Mouse (Mus musculus) thymus, postnatal 14 days (tissue): Measurements from ENCODE around the gene Stag1.

Experiments used
- DNase-seq: peaks from one replicate; pipeline ENCODE4 v3.0.0; 2021

The Stag1 gene

DNA sequence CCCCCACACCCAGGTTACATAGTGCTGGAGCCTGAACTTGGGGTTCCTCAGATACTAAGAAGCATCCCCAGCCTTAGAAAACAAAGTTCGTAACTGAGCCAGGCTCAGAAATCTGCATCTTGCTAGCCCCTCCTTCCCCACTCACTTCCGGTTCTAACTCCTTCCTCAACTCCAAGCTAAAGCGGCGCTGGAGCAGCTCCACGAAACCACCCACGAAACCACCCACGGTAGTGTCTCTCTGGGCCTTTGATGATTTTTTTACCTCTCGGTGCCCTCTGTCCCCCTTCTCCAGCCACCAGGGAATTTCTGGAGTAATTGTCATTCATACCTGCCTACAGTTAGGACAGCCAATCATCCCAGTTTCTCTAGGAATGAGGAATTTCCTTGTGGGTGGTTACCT lies at the start of gene Stag1:
Stag1 (plus strand) TSS at position 253 of the 400 bp plus-strand sequence.
- DNase-seq, result no peak

DNA sequence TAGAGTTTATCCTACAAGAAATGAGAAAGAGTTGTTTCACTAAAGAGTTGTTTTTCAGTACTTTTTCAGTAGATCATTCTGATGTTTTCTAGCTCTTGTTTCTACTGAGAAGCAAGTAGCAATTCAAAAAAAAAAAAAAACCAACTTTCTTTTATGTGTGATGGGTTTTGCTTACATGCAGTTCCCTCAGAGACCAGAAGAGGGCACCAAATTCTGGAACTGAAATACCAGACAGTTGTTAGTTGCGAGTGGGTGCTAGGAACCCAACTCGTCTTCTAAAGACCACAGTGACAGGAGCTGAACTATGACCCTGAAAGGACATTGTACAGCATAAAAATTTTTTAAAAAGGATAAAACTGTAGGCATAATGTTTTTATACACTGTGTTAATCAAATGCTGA lies 49.3 kb upstream of the Stag1 start:
- peak; percentile 56 for DNase-seq

DNA sequence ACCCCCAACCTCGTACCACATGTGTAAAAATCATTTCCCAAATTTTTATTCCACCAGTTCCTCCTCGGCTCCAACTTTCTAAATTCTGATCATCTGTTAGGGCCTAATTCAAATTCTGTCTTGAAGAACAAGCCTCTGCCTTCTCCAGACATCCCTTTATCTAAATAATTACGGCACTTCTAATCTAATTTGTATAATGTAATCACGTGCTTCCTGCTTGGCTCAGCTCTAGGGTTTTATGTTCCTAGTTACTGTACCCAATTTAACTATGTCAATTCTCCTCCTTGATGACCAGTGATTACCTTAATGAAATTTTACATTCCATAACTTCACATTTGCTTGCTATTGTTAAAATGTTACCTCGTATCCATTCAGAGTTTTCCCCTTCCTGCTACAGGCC lies 41.9 kb upstream of the Stag1 start:
- DNase-seq, result no peak

DNA sequence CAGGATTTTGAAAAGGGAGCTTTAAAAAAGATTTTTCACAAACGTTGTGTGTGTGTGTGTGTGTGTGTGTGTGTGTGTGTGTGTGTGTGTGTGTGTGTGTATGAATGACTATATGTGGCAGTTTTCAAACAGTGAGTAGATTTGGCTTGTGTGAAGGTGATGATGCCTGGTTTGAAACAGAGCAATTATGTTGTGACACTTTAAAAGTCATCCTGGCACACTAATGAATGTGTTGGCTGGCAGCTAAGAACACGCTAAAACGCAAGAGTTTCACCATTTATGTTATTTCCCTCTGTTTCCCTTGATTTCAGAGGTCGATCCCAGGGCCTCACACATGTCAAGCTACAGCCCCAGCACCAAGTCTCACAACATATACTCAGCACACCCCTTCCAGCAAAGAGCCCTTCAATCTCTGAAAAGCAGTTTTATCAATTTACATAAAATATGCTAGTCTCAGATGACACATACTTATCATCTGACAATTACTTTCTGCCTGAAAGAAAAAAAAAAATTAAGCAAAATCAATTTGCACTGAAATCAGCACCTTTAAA lies 39.5 kb upstream of the Stag1 start:
- DNase-seq, result no peak

DNA sequence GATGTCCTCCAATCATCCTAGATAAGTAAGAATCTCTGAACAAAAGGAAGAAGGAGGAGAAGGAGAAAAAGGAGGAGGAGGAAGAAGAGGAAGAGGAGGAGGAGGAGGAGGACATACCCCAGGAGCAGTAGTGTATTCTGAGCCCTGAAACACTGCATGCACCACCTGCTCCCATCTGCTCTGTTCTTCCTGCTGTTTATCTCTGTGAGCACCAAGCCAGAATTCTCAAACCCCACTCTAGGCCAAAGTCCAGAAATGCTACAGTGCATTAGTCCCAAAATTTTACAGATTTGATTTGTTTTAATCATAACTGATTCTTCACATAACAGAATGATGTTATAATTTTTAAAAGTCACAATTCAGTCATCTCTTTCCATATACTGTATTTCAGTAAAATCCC lies 38.6 kb upstream of the Stag1 start:
- DNase-seq, result no peak

DNA sequence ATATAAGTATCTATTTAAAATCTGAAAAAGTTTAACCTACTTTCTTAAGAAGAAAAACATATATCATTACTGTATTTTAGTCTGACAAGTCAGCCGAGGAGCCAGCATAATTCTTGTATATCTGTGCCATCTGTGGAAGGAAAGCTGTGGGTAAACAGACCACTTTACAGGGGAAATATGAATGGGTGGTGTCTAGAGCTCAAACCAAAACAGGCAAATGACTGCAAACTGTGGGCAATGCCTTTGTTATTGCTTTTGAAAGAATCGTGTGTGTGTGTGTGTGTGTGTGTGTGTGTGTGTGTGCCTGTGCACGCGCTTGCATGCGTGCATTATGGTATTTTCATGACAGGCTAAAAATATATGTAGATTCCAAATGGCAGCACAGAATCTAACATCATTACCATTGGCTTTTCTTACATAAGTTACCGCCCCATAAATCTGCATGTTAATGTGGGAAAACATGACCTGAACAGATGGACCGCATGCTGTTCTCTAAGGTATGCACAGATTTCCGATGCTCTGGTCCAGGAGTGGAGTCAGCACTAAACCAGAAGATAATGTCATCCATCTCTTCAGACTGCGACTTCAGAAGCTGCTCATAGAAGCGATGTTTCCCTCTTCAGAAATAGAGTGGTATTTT lies 37.2 kb upstream of the Stag1 start:
- no peak for DNase-seq

DNA sequence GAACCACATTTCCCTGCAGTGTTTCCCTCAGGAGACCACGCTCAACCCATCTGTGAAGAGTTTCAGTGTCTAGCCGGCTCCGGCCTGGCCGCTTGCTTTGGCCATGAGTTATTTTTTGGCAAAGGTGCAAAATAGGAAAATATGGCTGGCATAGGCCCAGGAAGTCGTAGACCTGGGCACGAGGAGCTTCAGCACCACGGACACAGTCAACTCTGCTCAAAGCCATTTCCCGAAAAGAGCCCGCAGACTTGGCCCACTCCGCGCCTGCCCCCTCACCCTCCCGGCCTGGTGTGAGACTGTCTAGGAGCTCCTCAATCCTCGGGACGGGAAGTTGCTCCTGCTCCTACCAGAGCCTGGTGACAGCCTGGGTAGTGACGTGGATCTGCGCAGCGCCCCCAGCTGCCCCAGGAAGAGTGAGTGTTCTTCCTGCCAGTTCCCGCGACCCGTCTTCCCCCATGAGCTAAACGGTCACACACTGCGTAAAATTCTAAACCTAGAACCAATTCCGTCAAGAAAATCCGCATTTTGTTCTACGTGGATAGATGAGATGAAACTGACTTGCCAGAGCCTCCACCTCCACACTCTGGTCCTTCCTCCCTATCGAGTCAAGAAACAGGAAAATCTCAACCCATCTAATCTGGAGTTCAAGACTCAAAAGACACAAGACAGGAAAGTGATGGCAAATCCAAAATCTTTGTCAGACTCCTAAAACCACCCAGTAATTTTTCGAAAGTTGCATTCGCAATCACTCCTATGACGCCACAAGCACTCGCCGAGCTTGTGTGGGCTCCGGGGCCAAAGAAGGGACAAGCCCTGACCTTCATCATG lies 27.6 kb upstream of the Stag1 start:
- peak; percentile 30 for DNase-seq

DNA sequence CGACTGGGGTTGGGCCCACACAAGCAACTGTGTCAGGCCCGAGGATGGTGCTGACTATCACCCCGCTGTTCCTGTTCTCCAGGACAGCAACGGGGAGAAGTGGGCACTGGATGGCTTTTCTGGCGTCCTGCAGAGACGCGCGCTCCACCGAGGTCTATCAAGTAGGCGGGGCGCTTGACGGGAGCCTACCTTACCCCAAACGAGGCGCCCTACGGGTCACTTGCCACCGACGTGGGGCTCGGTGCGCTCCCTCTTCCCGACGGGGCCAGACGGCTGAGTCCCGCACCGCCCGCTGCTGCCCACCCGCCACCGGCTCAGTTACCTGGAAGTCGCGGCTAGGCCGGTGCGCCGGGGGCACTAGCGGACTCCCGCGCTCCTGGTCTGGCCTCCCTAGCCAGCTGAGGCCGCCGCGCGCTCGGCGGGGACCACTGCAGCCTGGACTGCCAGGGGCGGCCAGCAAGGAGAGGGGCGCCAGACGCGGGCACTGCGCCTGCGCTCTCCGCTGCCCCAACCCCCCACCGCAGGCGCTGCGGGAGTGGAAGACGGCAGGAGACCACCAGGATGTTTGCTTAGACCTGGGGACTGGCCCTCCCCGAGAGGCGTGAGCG lies 26.9 kb upstream of the Stag1 start, which contains the start of gene Slc35g2:
Slc35g2 (minus strand) TSS at position 465 of the 608 bp plus-strand sequence.
- DNase-seq, result peak; percentile 7

DNA sequence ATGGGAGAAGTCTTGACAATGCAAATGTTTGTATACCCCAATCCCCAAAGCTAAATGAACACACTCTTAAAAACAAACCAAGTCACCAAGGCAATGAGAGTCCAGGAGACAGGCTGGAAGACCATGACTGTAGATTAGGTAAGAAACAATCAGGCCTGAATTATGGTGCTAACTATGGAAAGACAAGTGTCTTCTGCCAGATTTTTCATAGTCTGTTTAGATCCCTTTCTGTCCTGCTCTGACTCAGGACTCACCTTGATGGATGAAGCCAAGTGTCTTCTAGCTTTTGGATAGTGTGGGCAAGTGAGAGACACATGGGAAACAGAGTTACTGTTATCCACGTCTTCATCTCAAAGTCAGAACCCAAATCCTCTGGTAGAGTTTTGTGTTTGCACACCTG lies 26.1 kb upstream of the Stag1 start:
- no peak for DNase-seq

DNA sequence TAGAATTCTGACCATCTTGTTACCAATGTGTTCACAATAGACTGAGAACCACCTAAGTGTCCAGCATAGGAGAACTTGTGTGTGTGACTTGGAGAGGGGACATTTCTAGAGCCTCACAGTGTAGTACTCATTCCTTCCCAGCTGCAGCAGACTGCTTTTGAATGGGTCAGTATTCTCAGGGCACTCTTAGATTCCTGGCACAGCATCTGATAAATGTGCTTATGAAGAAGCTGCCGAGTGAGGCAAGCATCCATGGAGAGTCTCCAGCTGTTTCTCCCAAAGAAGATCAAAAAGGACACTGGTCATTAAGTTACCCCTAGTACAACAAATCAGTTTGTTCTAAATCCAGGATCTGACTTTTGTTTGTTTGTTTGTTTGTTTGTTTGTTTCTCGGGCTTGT lies 24.3 kb upstream of the Stag1 start:
- no peak for DNase-seq

DNA sequence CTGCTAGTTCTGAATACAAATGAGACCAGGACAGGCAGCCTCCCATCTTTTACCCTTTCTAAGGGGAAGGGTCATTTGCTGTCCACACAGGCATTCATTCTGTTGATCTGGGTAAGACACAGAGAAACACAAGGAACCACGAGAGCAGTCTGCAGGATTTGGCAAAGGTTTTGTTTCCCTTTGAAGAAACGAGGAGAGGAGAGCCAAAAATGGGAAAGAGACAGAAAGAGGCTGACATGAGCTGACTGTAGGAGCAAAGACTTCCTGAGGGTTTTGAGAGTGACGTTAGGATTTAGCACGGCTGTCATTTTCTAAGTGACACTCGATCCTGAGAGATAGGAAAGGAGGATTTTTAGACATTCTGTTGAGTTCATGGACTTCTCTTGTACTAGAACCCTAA lies 23.7 kb upstream of the Stag1 start:
- DNase-seq, result no peak

DNA sequence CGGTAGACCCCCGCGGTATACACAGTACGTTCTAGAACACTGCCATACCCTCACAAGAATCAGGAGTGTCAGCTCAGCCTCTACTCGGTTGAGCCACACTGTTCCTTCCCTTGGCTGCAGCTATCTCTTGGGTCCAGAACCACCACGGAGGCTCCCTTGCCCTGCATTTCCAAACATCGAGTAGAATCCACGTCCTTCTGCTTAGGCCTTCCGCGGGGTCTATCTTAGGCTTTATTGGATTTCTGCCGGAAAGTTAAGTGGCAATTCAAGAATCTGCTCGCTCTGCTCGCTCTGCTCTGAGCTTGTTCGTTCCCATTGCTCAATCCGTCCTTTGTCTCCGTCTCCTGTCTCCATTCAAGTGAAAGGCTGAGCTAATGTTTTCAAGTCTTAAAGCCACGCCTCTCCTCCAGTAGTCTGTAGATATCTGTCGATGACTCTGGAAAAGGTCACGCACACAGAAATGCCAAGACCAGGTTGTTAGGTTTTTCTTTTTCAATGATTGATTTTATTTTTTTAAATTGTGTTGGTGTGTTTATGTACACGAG lies 17.3 kb upstream of the Stag1 start:
- no peak for DNase-seq

DNA sequence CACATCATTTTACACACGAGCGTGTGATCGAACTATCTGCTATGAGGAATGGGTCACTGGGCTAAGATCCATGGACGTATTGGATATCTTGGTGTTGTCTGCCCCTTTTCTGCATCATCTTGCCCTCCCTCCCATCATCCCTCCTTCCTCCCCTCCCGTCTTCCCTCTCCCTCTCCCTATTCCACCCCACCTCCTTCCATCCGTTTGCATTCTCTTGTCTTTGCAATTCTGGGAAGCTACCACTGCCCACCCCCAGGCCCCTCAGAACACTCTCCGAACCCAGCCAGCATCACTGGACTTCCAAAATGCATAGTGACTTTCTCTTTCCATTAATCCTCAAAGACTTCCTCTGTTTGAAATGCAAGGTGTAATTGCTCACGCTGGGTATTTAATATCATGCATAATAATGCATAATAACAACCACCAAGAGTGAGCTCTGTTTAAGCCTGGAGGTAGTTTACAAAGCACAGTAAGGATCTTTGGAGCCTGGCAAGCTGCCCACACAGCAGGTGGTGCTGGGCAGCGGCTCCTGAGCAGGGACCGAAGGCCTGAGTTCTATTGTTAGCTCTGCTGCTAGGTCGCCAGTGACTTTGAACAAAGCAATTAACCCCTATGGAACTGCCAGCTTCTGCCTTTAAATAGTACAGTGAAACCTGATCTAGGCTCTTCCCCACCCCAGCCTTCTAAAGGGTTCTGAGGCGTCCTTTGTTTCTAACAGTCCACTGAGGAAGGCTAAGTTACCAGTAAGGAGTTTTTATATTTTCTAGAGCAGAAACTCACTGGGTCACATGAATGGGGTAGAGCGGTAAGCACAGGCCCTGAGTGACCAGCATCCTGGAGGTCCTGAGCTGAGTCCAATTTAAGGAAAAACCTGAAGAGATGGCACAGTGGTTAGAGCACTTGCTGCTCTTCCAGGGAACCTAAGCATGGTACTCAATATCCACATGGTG lies 15.8 kb upstream of the Stag1 start:
- no peak for DNase-seq

DNA sequence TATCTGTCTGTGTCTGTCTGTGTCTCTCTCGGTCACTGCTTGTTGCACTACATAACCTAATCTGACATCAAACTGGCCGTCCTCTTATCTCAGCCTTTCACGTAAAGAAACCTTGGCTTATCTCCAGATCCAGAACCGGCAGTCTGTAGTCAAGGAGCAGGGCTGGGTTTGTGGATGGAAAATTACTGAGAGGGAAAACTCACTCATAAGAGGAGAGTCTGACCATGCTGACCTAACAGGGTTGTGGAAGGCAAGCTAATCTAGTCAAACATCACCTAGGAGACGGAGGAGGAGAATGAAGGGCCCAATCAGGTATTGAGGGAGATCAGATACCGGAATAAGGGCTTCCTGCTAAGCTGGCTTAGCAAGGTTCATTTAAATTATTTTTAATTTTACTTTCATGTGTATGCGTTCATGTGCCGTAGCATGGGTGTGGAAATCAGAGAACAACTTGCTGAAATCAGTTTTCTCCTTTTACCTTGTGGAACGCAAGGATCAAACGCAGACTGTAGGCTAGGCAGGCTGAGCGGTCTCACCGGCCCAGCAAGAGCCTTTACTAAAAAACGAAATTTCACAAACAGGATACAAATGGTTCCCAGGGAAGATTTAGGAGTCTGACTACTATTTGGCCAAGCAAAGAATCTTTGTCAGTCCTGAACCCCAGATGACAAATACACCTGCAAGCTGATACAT lies 14.6 kb upstream of the Stag1 start:
- DNase-seq, result no peak

DNA sequence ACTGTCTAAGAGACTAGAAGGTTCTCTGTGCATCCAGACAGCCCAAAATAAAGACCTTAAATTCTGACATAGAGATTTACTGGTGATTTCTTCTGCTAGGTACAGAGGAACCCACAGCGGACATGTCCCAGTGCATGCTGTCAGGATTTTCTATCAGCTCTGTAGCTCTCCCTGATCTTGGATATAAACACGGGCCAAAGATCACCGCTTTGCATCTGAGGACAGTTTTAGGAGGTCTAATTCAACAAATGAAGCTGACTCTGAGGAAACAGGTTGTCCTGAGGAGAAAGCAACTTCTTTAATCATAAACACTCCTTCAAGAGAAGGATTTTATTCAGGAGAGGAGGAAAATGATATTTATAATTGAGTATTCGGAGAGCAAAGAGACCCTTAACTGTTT lies 13.6 kb upstream of the Stag1 start:
- no peak for DNase-seq

DNA sequence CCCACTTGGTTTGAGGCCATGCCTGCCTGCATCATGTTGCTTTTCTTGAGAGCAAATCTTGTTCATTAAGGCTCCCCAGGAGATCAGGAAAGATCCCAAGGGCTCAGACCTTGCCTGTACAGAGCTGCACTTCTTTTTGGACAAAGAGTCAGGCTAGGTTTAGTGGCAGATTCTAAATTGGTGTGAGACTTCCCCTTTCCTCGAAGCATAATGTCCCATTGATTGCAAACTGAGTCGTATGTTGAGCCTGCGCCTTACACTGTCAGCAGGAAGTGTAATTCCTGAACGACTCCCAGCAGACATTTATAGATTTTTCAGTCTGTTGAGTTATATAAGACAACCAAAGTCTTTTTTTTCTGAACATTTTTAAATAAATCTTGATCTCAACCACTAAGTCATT lies 7.1 kb upstream of the Stag1 start:
- no peak for DNase-seq

DNA sequence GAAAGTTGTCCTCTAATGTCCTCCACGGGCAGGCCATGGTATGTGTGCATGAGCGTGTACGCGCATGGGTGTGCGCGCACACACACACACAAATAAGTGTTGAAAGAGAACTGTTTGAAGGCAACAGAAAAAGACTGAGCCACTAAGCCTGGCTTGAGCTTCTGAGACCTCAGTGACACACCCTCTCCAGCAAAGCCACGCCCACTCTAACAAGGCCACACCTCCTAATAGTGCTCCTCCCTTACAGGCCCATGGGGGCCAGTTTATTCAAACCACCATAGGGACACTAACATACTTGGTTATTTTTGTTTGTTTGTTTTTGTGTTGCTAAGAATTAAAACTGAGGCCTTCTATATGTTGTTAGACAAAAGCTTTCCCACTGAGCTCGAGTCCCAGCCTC lies 1.3 kb upstream of the Stag1 start:
- DNase-seq, result no peak

DNA sequence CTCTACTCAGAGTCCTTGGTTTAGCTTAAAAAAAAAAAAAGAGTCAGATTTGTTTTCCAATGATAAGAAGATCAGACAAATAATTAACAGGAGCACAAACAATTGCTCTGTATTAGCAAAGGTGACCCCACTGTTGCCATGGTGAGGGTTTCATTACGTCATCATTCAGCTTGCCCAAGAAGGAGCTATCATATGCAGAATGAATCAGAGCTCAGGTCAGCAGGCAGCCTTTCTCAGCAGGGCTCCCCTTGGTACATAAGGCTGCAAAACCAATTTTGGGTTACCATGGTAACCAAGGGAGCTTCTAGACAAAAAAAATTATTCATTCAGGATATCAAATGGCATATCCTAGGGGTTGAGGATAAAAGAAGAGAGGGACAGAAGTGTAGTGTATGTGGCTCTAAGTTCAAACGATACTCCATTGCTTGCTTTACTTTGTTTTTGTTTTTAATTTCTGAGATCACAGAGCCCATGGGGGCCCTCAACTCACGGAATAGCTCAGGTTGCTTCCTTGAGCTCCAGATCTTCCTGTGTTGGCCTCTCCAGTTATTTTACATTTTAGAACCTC lies 2.2 kb downstream of the Stag1 start:
- no peak for DNase-seq

DNA sequence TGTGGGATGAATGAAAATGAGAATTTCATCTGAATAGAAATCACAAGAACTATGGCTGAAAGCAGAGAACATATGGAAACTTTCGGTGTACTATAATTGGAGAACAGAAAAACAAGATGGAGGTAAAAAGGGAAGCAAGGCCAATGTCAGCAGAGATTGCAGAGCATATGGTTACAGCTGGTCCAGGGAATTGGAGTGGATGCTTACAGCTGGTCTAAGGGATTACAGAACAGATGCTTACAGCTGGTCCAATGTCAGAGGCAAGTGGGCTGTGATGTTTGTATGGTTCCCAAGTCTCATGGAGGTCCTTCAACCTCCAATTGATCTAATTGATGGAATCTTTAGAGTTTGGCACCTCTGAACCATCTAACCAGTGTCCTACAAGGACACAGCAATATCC lies 4.5 kb downstream of the Stag1 start:
- DNase-seq, result no peak

DNA sequence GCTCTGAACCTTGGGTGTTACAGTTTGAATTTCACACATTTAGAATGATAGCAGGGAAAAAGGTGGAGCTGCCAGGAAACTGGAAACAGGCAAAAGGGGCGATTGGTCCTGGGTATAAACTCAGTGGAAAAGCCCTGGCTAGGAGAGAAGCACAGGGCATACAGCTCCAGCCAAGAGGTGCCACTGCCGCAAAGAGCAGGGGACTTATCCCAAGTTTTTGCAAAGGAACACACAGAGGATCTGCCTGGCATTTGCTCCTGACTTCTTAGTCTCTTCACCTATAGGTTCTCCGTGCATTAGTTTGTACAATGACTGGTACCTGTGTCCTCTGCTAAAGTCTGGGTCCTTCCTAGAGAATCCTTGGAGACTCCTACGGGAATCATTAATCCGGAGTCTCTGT lies 5.6 kb downstream of the Stag1 start:
- DNase-seq, result no peak

DNA sequence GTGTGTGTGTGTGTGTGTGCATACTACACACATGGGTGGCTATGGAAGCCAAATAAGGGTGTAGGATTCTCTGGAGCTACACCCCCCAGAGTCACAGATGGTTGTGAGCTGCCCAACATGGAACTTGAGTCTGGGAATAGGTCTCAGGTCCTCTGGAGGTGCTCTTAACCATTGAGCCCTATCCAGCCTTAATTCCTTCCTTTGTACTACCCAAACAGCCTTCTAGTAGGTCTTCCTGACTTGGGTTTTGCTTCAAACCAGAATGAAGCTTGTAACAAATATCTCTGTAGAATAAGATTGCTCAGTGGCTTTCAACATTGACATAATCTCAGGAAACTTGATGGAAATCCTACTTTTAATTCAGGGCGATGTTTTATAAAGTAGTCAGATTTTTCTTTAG lies 7.9 kb downstream of the Stag1 start:
- no peak for DNase-seq
